Mouse (Mus musculus): ENCODE measurements around the gene Cox15. TPM values are rescaled to one million over a fixed set of nuclear protein-coding genes. Genes with fewer than 3 reads are reported as not detected.

Cox15 gene
- polyA plus RNA-seq, 2 experiments, result 3.2 to 8.0 TPM

DNA sequence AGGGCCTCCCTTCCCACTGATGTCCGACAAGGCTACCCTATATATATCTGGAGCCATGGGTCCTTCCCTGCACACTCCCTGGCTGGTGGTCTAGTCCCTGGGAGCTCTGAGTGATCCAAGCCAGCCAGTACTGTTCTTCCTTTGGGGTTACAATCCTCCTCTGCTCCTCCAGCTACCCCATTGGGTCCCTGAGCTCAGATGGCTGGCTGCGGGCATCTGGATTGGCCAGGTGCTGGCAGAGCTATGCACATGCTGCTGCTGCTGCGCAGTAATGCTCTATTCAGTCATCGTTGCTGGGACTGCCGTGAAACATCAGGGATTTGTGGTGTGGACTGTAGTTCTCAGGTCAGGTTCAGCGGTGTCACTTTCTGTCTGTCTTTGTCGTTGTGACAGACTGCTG lies 28.0 kb downstream of the Cox15 start:
- Histone ChIP-seq H3K4me2 (ENCODE audit: low read depth) (no peak overlapping the region), H3K9me3 (ENCODE audit: control insufficient read depth, low read length) (no peaks in the 10 kb centered on the region), H3K36me3 (replicated peaks; ENCODE audit: control insufficient read depth, insufficient read depth, low read depth) (no peaks in the 10 kb centered on the region), H3K4me1 (replicated peaks; ENCODE audit: control insufficient read depth in 2 of 2, insufficient read depth in 2 of 2, low read length in 1 of 2) (peaks cover 3 to 4% of the 10 kb centered on the region in 2 experiments; a peak in 2 of 4 replicates), H3K27ac (no peak overlapping the region), H3K27me3 (ENCODE audit: control insufficient read depth, insufficient read depth, low read length) (no peaks in the 10 kb centered on the region), H3K9ac (replicated peaks) (no peak overlapping the region), H3K4me3 (ENCODE audit: insufficient read depth in 1 of 2, low read depth in 2 of 2, low read length in 2 of 2) (no peak overlapping the region)
- DNase-seq (ENCODE audit: low read depth in 3 of 3, low spot score in 3 of 3) (no peak), ATAC-seq (ENCODE audit: insufficient read depth) (no peak)
- 77% methylated on average over 7 of the region's 7 CpGs for WGBS (ENCODE audit: insufficient replicate concordance)
- TF ChIP-seq CTCF (IDR thresholded peaks at IDR 0.05; ENCODE audit: low read depth), result no peak
- TF ChIP-seq EP300 (IDR thresholded peaks at IDR 0.05; ENCODE audit: low read depth), result no peak

DNA sequence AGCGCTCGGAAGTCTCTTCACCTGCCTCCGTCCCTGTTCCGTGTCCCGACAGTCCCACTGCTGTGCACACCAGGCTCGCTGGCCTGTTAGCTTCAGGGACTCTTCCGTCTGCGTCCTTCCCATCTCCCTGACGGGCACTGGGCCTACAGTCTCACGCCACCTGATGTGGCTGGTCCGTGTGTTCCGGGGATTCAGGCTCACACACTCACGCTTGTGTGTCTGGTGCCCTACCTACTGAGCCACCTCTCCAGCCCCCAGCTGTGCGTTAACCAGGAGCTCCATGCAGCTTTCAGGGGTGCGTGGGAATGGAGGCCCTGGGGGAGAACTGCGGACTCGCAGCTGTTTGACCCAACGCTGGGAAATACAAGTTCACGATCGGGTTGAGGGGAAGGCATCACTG lies 28.6 kb downstream of the Cox15 start:
- H3K4me3 ChIP-seq (ENCODE audit: insufficient read depth in 1 of 2, low read depth in 2 of 2, low read length in 2 of 2), result no peak overlapping the region
- H3K4me1 ChIP-seq (replicated peaks; ENCODE audit: control insufficient read depth in 2 of 2, insufficient read depth in 2 of 2, low read length in 1 of 2), result peaks cover 3 to 4% of the 10 kb centered on the region in 2 experiments; a peak in 2 of 4 replicates
- no peak overlapping the region for H3K27ac ChIP-seq
- DNase-seq (ENCODE audit: low read depth in 3 of 3, low spot score in 3 of 3), result no peak
- ATAC-seq (ENCODE audit: insufficient read depth), result no peak
- no peak overlapping the region for H3K4me2 ChIP-seq (ENCODE audit: low read depth)
- TF ChIP-seq CTCF (IDR thresholded peaks at IDR 0.05; ENCODE audit: low read depth) (no peak), EP300 (IDR thresholded peaks at IDR 0.05; ENCODE audit: low read depth) (no peak)
- H3K27me3 ChIP-seq (ENCODE audit: control insufficient read depth, insufficient read depth, low read length), result no peaks in the 10 kb centered on the region
- 84% methylated on average over 20 of the region's 20 CpGs for WGBS (ENCODE audit: insufficient replicate concordance)
- H3K36me3 ChIP-seq (replicated peaks; ENCODE audit: control insufficient read depth, insufficient read depth, low read depth), result no peaks in the 10 kb centered on the region
- no peaks in the 10 kb centered on the region for H3K9me3 ChIP-seq (ENCODE audit: control insufficient read depth, low read length)
- no peak overlapping the region for H3K9ac ChIP-seq (replicated peaks)

- Histone ChIP-seq H3K4me2 (ENCODE audit: low read depth) (no peak overlapping the region), H3K4me1 (replicated peaks; ENCODE audit: control insufficient read depth in 2 of 2, insufficient read depth in 2 of 2, low read length in 1 of 2) (peaks cover 3 to 4% of the 10 kb centered on the region in 2 experiments; a peak in 2 of 4 replicates), H3K9me3 (ENCODE audit: control insufficient read depth, low read length) (no peaks in the 10 kb centered on the region), H3K4me3 (ENCODE audit: insufficient read depth in 1 of 2, low read depth in 2 of 2, low read length in 2 of 2) (no peak overlapping the region), H3K9ac (replicated peaks) (no peak overlapping the region), H3K36me3 (replicated peaks; ENCODE audit: control insufficient read depth, insufficient read depth, low read depth) (no peaks in the 10 kb centered on the region), H3K27me3 (ENCODE audit: control insufficient read depth, insufficient read depth, low read length) (no peaks in the 10 kb centered on the region), H3K27ac (no peak overlapping the region)
- 74% methylated on average over 10 of the region's 10 CpGs for WGBS (ENCODE audit: insufficient replicate concordance)
- ATAC-seq (ENCODE audit: insufficient read depth) (no peak), DNase-seq (ENCODE audit: low read depth in 3 of 3, low spot score in 3 of 3) (no peak)
- TF ChIP-seq EP300 (IDR thresholded peaks at IDR 0.05; ENCODE audit: low read depth), result no peak
- TF ChIP-seq CTCF (IDR thresholded peaks at IDR 0.05; ENCODE audit: low read depth), result no peak
These were observed 29.3 kb downstream of the Cox15 start for GRCm38 (mm10) chr19:43723501-43723900.

DNA sequence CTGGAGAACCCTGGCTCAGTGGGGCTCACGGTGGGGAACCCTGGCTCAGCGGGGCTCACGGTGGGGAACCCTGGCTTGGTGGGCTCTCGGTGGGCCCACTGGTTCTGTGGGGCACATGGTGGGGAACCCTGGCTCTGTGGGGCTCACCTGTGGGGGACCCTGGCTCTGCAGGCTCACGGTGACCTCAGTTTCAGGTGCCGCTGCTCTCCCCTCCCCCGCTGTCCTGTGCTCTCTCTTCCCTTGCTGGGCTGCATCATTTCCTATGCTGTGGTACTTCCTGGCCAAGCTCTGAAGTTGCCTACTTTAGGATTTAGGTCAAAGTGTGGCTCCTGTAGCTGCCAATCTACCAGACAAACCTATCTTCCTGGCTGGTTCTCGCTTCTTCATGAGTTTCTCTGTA lies 29.9 kb downstream of the Cox15 start:
- 60% methylated on average over 8 of the region's 8 CpGs for WGBS (ENCODE audit: insufficient replicate concordance)
- no peak for TF ChIP-seq EP300 (IDR thresholded peaks at IDR 0.05; ENCODE audit: low read depth)
- no peak for TF ChIP-seq CTCF (IDR thresholded peaks at IDR 0.05; ENCODE audit: low read depth)
- peaks cover 3 to 4% of the 10 kb centered on the region in 2 experiments; a peak in 2 of 4 replicates for H3K4me1 ChIP-seq (replicated peaks; ENCODE audit: control insufficient read depth in 2 of 2, insufficient read depth in 2 of 2, low read length in 1 of 2)
- no peaks in the 10 kb centered on the region for H3K27me3 ChIP-seq (ENCODE audit: control insufficient read depth, insufficient read depth, low read length)
- ATAC-seq (ENCODE audit: insufficient read depth) (no peak), DNase-seq (ENCODE audit: low read depth in 3 of 3, low spot score in 3 of 3) (no peak)
- no peaks in the 10 kb centered on the region for H3K36me3 ChIP-seq (replicated peaks; ENCODE audit: control insufficient read depth, insufficient read depth, low read depth)
- H3K4me2 ChIP-seq (ENCODE audit: low read depth), result no peak overlapping the region
- H3K9ac ChIP-seq (replicated peaks), result no peak overlapping the region
- H3K9me3 ChIP-seq (ENCODE audit: control insufficient read depth, low read length), result no peaks in the 10 kb centered on the region
- H3K4me3 ChIP-seq (ENCODE audit: insufficient read depth in 1 of 2, low read depth in 2 of 2, low read length in 2 of 2), result no peak overlapping the region
- H3K27ac ChIP-seq, result no peak overlapping the region

DNA sequence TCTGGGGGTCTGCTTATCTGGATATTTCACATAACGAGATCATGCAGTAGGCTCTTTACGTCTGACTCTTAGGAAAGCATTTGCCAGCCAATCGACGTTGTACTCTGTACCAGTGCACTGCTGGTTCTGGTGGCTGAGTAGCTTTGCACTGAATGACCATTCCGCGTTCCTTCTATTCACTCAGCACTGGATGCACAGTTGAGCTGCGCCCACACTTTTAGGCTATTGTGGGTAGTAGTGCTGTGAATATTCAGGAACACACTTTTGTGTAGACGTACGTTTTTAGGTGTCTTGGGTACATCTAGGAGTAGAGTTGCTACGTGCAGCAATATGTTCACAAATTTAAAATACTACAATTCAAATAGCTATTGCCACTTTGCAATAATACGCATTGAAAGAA lies 32.7 kb downstream of the Cox15 start:
- 82% methylated on average over 11 of the region's 11 CpGs for WGBS (ENCODE audit: insufficient replicate concordance)
- Histone ChIP-seq H3K36me3 (replicated peaks; ENCODE audit: control insufficient read depth, insufficient read depth, low read depth) (no peaks in the 10 kb centered on the region), H3K27ac (no peak overlapping the region), H3K4me3 (ENCODE audit: insufficient read depth in 1 of 2, low read depth in 2 of 2, low read length in 2 of 2) (no peak overlapping the region), H3K9ac (replicated peaks) (no peak overlapping the region), H3K27me3 (ENCODE audit: control insufficient read depth, insufficient read depth, low read length) (no peaks in the 10 kb centered on the region), H3K4me2 (ENCODE audit: low read depth) (no peak overlapping the region), H3K4me1 (replicated peaks; ENCODE audit: control insufficient read depth in 2 of 2, insufficient read depth in 2 of 2, low read length in 1 of 2) (no peaks in the 10 kb centered on the region; a peak in 1 of 4 replicates), H3K9me3 (ENCODE audit: control insufficient read depth, low read length) (no peaks in the 10 kb centered on the region)
- DNase-seq (ENCODE audit: low read depth in 3 of 3, low spot score in 3 of 3) (no peak), ATAC-seq (ENCODE audit: insufficient read depth) (no peak)
- TF ChIP-seq EP300 (IDR thresholded peaks at IDR 0.05; ENCODE audit: low read depth) (no peak), CTCF (IDR thresholded peaks at IDR 0.05; ENCODE audit: low read depth) (no peak)
